Mouse (Mus musculus) MEL (cell line): ENCODE results near the gene Klhl12.

ENCODE experiments used
- CTCF ChIP-seq, 3 experiments: IDR thresholded peaks in 2 of 3; conservative IDR thresholded peaks in 1 of 3; 2 replicates each; pipeline ENCODE4 v1.5.1; 2011 to 2012; ENCODE audit warnings: low read length in 3 of 3, low read depth in 2 of 3, mild to moderate bottlenecking in 2 of 3, improper control_type of control experiment in 1 of 3, inconsistent platforms in 1 of 3, mixed read lengths in 1 of 3, moderate library complexity in 1 of 3; ENCODE audit not compliant: control insufficient read depth in 1 of 3, insufficient read depth in 1 of 3, poor library complexity in 1 of 3, severe bottlenecking in 1 of 3
- E2F4 ChIP-seq: IDR thresholded peaks from 2 replicates; pipeline ENCODE4 v1.6.1; 2011; ENCODE audit warnings: low read depth, low read length, improper control_type of control experiment, borderline replicate concordance
- EP300 ChIP-seq, 2 experiments: IDR thresholded peaks; 2 replicates each; pipeline ENCODE4 v1.6.1; 2011; ENCODE audit warnings: improper control_type of control experiment in 2 of 2, low read length in 2 of 2, low read depth in 1 of 2, mild to moderate bottlenecking in 1 of 2
- GABPA ChIP-seq: IDR thresholded peaks from 2 replicates; pipeline ENCODE4 v1.6.1; 2012; ENCODE audit warnings: low read depth, mild to moderate bottlenecking, inconsistent platforms, low read length, improper control_type of control experiment, moderate library complexity
- GATA1 ChIP-seq: IDR thresholded peaks from 2 replicates; pipeline ENCODE4 v1.6.1; 2011; ENCODE audit warnings: low read depth, low read length, improper control_type of control experiment
- HCFC1 ChIP-seq: IDR thresholded peaks from 2 replicates; pipeline ENCODE4 v1.6.1; 2012; ENCODE audit warnings: low read depth, mild to moderate bottlenecking, inconsistent platforms, low read length, improper control_type of control experiment, moderate library complexity
- MAFK ChIP-seq: IDR thresholded peaks from 2 replicates; pipeline ENCODE4 v1.6.1; 2011; ENCODE audit warnings: low read depth, mild to moderate bottlenecking, low read length, improper control_type of control experiment, borderline replicate concordance
- NELFE ChIP-seq: IDR thresholded peaks from 2 replicates; pipeline ENCODE4 v1.6.1; 2011; ENCODE audit warnings: low read depth, low read length, improper control_type of control experiment
- POLR2A ChIP-seq, 2 experiments: IDR thresholded peaks; 2 replicates each; pipeline ENCODE4 v1.6.1; 2011 to 2012; ENCODE audit warnings: low read length in 2 of 2, mild to moderate bottlenecking in 2 of 2, control low read depth in 1 of 2, improper control_type of control experiment in 1 of 2, low read depth in 1 of 2, moderate library complexity in 1 of 2; ENCODE audit not compliant: control insufficient read depth in 1 of 2, insufficient read depth in 1 of 2, poor library complexity in 1 of 2
- RCOR1 ChIP-seq: IDR thresholded peaks from 2 replicates; pipeline ENCODE4 v1.6.1; 2012; ENCODE audit warnings: low read depth, mild to moderate bottlenecking, inconsistent platforms, low read length, improper control_type of control experiment
- ZC3H11A ChIP-seq: IDR thresholded peaks from 2 replicates; pipeline ENCODE4 v1.6.1; 2012; ENCODE audit warnings: low read depth, mild to moderate bottlenecking, inconsistent platforms, low read length, improper control_type of control experiment
- ZMIZ1 ChIP-seq: IDR thresholded peaks from 2 replicates; pipeline ENCODE4 v1.6.1; 2012; ENCODE audit warnings: low read depth, mild to moderate bottlenecking, inconsistent platforms, low read length, improper control_type of control experiment, moderate library complexity

GRCm38 (mm10) chr1:134490903-134491801, 35.8 kb downstream of the Klhl12 start:
- TF ChIP-seq CTCF (IDR thresholded peaks at IDR 0.05 in 2 of 3, conservative IDR thresholded peaks at IDR 0.05 in 1 of 3; ENCODE audit: control insufficient read depth in 1 of 3, insufficient read depth in 1 of 3, low read depth in 2 of 3, low read length in 3 of 3, poor library complexity in 1 of 3, severe bottlenecking in 1 of 3) (no peak), NELFE (no peak), POLR2A (IDR thresholded peaks at IDR 0.05; ENCODE audit: control insufficient read depth in 1 of 2, insufficient read depth in 1 of 2, low read depth in 1 of 2, low read length in 2 of 2, poor library complexity in 1 of 2) (0 out of 4 replicates have a peak, but pooled peaks of 1 of the 2 experiments have one; percentile 27), GATA1 (peak; percentile 71), ZC3H11A (no peak), ZMIZ1 (no peak; the same call in 1 of the 2 replicates), GABPA (no peak), RCOR1 (peak; percentile 83), HCFC1 (no peak), EP300 (IDR thresholded peaks at IDR 0.05; ENCODE audit: low read depth in 1 of 2, low read length in 2 of 2) (peak; percentile 80 to 91), MAFK (peak; percentile 37; the same call in 1 of the 2 replicates), E2F4 (no peak)
